Mouse (Mus musculus) hindbrain, embryonic 13.5 days (tissue): ENCODE measurements around the gene Smox. TPM values are rescaled to one million over a fixed set of nuclear protein-coding genes. Genes with fewer than 3 reads are reported as not detected.
"Not testable (repeated sequence)": the region's sequence is repeated elsewhere in the genome, so short reads cannot be mapped to it uniquely, and the experiment has no call there.

Source experiments
- ATAC-seq: fragments of 200-750 bp; cut with Nextera tagmentation; 2 replicates; pipeline ENCODE4 v1.8.0; 2017; ENCODE audit warnings: moderate TSS enrichment; ENCODE audit not compliant: low FRiP score
- H3K27ac ChIP-seq: fragments of 300-500 bp; sonication (generic); 2 replicates; pipeline ENCODE4 v1.5.1; 2015; ENCODE audit warnings: inconsistent platforms, mild to moderate bottlenecking, moderate library complexity
- H3K27me3 ChIP-seq: fragments of 300-500 bp; sonication (generic); 2 replicates; pipeline ENCODE4 v1.6.1; 2015; ENCODE audit warnings: mild to moderate bottlenecking, inconsistent platforms
- H3K36me3 ChIP-seq: fragments of 300-500 bp; sonication (generic); 2 replicates; pipeline ENCODE4 v1.6.1; 2015; ENCODE audit warnings: mild to moderate bottlenecking, inconsistent platforms
- H3K4me1 ChIP-seq: fragments of 300-500 bp; sonication (generic); replicated peaks from 2 replicates; pipeline ENCODE4 v1.6.1; 2015; ENCODE audit warnings: inconsistent platforms
- H3K4me2 ChIP-seq: fragments of 300-500 bp; sonication (generic); 2 replicates; pipeline ENCODE4 v1.6.1; 2015; ENCODE audit warnings: inconsistent platforms, mild to moderate bottlenecking, moderate library complexity
- H3K4me3 ChIP-seq: fragments of 300-500 bp; sonication (generic); 2 replicates; pipeline ENCODE4 v1.5.1; 2015; ENCODE audit warnings: mild to moderate bottlenecking, inconsistent platforms
- H3K9ac ChIP-seq: fragments of 300-500 bp; sonication (generic); 2 replicates; pipeline ENCODE4 v1.6.1; 2015; ENCODE audit warnings: mild to moderate bottlenecking, inconsistent platforms
- H3K9me3 ChIP-seq: fragments of 300-500 bp; sonication (generic); 2 replicates; pipeline ENCODE4 v1.6.1; 2016; ENCODE audit warnings: inconsistent platforms
- WGBS: fragments of 180-500 bp; shearing (Covaris S2); methylation state at CpG from one replicate; pipeline ENCODE4 v1.1.7; 2015; 5-methylcytosine and 5-hydroxymethylcytosine counted together
- polyA plus RNA-seq: library from polyadenylated mRNA; unstranded; fragments of >200 nt; fragmentation: Nextera tagmentation; extraction: Ambion mirVana; gene quantifications from 2 replicates; pipeline ENCODE4 v1.2.1, GENCODE M21; 2015

The Smox gene
- polyA plus RNA-seq, 1 experiment from 2014 or later, result 47.9 TPM

GRCm38 (mm10) chr2:131466732-131467131 lies 24.6 kb upstream of the Smox start:
- H3K36me3 ChIP-seq, result no peaks in the 10 kb centered on the region
- no peaks in the 10 kb centered on the region for H3K27me3 ChIP-seq
- no peak overlapping the region for H3K4me2 ChIP-seq
- 81% methylated on average over 2 of the region's 2 CpGs for WGBS
- H3K9me3 ChIP-seq, result no peaks in the 10 kb centered on the region
- H3K27ac ChIP-seq, result no peak overlapping the region
- H3K4me3 ChIP-seq, result no peak overlapping the region
- ATAC-seq, result no peak
- H3K9ac ChIP-seq, result no peak overlapping the region
- no peaks in the 10 kb centered on the region for H3K4me1 ChIP-seq

DNA sequence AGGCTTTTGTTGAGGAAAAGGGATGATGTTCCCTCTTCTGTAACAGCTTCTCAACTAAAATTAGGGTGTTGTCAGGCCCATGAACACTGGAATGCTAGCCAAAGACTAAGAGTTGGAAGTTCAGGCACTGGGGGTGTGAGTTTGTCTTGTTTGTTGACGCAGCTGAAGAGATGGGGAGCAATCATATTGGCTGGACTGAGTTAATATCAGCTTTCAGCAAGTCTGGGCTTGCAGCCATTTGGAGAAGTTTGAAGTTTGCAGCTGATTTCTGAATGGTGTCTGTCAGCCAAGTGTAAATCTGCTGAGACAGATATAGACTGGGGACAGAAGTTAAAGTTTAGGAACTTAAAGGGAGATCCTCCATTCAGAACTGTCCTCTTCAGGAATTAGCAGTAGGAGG lies 21.4 kb upstream of the Smox start:
- Histone ChIP-seq H3K27ac (no peak overlapping the region), H3K27me3 (no peaks in the 10 kb centered on the region), H3K4me1 (no peaks in the 10 kb centered on the region), H3K4me2 (no peak overlapping the region), H3K4me3 (no peak overlapping the region), H3K36me3 (no peaks in the 10 kb centered on the region), H3K9ac (no peak overlapping the region), H3K9me3 (no peaks in the 10 kb centered on the region)
- WGBS, result 61% methylated on average over 1 of the region's 1 CpGs
- ATAC-seq, result no peak

DNA sequence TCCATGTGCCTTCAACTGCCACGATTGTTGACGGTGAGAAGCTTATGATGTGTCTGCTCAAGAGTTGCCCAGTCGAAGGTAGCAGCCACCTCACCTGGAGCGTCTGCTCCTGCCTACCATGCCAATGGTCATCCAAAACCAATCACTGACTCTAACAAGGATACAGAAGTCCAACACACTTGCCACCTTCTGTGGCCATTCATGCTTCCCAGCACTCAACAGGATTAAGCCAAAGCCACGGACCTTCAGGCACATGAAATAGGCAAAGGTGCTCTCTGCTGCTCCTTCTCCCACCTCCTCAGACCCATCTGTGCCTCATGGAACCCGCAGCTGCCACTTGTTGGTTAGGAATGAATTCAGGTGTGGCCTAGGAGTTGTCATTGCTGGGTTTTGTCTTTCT lies 17.5 kb upstream of the Smox start:
- H3K4me3 ChIP-seq, result no peak overlapping the region
- no peak overlapping the region for H3K4me2 ChIP-seq
- no peak overlapping the region for H3K27ac ChIP-seq
- H3K27me3 ChIP-seq, result no peaks in the 10 kb centered on the region
- WGBS, result 85% methylated on average over 6 of the region's 6 CpGs
- H3K9me3 ChIP-seq, result no peaks in the 10 kb centered on the region
- no peak overlapping the region for H3K9ac ChIP-seq
- H3K36me3 ChIP-seq, result no peaks in the 10 kb centered on the region
- no peak for ATAC-seq
- H3K4me1 ChIP-seq, result no peaks in the 10 kb centered on the region

DNA sequence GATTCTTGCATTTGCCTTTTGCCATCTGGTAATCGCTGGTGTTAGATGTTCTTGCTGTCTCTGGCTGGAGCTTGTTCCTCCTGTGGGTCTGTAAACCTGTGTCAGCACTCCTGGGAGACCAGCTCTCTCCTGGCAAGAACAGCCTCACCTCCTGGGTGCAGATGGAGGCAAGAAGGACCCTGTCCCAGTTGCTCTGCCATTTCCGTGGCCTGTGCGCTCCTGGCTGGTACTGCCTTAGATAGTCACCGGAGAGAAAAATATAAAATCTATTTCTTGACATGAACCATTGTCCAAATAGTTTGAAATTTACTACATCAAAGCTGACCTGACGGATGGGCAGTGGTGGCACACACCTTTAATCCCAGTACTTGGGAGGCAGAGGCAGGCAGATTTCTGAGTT lies 14.2 kb upstream of the Smox start:
- WGBS, result 93% methylated on average over 5 of the region's 5 CpGs
- H3K36me3 ChIP-seq, H3K9me3 ChIP-seq, H3K27me3 ChIP-seq, H3K4me2 ChIP-seq, H3K4me1 ChIP-seq, H3K4me3 ChIP-seq, ATAC-seq, H3K9ac ChIP-seq, H3K27ac ChIP-seq: not testable (repeated sequence)

GRCm38 (mm10) chr2:131477917-131478316 lies 13.4 kb upstream of the Smox start:
- ATAC-seq, result no peak
- H3K4me3 ChIP-seq, result no peak overlapping the region

GRCm38 (mm10) chr2:131478349-131478748 lies 12.9 kb upstream of the Smox start:
- no peak overlapping the region for H3K4me3 ChIP-seq
- no peaks in the 10 kb centered on the region for H3K9me3 ChIP-seq
- ATAC-seq, result no peak
- H3K36me3 ChIP-seq, result no peaks in the 10 kb centered on the region
- 68% methylated on average over 8 of the region's 8 CpGs for WGBS
- H3K9ac ChIP-seq, result no peak overlapping the region
- no peaks in the 10 kb centered on the region for H3K27me3 ChIP-seq
- H3K27ac ChIP-seq, result no peak overlapping the region
- H3K4me2 ChIP-seq, result no peak overlapping the region
- no peaks in the 10 kb centered on the region for H3K4me1 ChIP-seq

More at GRCm38 (mm10) chr2:131477917-131478316, 13.4 kb upstream of the Smox start:
- Histone ChIP-seq H3K4me1 (no peaks in the 10 kb centered on the region), H3K9me3 (no peaks in the 10 kb centered on the region), H3K4me2 (no peak overlapping the region), H3K9ac (no peak overlapping the region), H3K36me3 (no peaks in the 10 kb centered on the region), H3K27ac (no peak overlapping the region), H3K27me3 (no peaks in the 10 kb centered on the region)
- 88% methylated on average over 6 of the region's 6 CpGs for WGBS

DNA sequence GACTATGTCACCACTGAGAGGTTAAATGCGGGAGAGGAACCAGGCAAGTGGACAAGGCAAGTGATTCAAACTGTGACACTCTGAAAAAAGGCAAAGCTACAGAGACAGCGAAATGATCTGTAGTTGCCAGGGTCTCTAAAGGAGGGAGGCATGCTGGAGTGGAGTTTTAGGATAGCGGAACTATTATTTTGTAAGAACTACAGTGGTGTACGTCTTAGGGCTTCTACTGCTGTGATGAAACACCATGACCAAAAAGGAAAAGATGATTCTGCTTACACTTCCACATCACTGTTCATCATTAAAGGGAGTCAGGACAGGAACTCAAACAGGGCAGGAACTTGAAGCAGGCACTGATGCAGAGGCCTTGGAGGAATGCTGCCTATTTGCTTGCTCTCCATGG lies 12.4 kb upstream of the Smox start:
- no peaks in the 10 kb centered on the region for H3K9me3 ChIP-seq
- ATAC-seq, result no peak
- H3K9ac ChIP-seq, result no peak overlapping the region
- no peaks in the 10 kb centered on the region for H3K27me3 ChIP-seq
- H3K4me1 ChIP-seq, result no peaks in the 10 kb centered on the region
- WGBS, result 91% methylated on average over 4 of the region's 4 CpGs
- H3K4me2 ChIP-seq, result no peak overlapping the region
- H3K36me3 ChIP-seq, result no peaks in the 10 kb centered on the region
- H3K27ac ChIP-seq, result no peak overlapping the region
- no peak overlapping the region for H3K4me3 ChIP-seq

- H3K27ac ChIP-seq, result no peak overlapping the region
- no peaks in the 10 kb centered on the region for H3K36me3 ChIP-seq
- H3K4me1 ChIP-seq, result no peaks in the 10 kb centered on the region
- H3K4me3 ChIP-seq, result no peak overlapping the region
- 66% methylated on average over 1 of the region's 1 CpGs for WGBS
- no peaks in the 10 kb centered on the region for H3K9me3 ChIP-seq
- no peak for ATAC-seq
- no peak overlapping the region for H3K4me2 ChIP-seq
- no peak overlapping the region for H3K9ac ChIP-seq
- no peaks in the 10 kb centered on the region for H3K27me3 ChIP-seq
Measured at GRCm38 (mm10) chr2:131481733-131482132, 9.6 kb upstream of the Smox start.

GRCm38 (mm10) chr2:131482478-131482877 lies 8.8 kb upstream of the Smox start:
- H3K4me2 ChIP-seq, result no peak overlapping the region
- no peak for ATAC-seq
- 87% methylated on average over 6 of the region's 6 CpGs for WGBS

DNA sequence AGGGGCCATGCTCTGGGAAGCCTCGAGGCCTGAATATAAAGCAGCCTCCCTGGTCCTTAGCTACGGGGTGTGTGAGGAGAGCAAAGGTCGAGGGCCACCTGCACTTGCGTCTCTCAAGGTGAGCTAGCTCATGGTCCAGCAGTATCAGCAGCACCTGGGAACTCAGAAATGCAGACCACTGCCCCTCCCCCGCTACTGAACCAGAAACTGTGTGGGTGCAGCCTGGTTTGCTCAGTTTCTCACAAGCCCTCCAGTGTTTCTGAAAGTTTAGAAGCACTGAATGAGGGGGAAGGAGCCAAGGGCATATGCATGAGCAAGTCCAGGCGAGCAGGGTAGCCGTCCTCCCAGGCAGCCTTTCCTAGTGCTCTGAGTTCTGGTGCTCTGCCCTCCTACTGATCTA lies 7.7 kb upstream of the Smox start:
- H3K9ac ChIP-seq, result no peak overlapping the region
- no peak overlapping the region for H3K27ac ChIP-seq
- H3K4me1 ChIP-seq, result no peaks in the 10 kb centered on the region
- H3K9me3 ChIP-seq, result no peaks in the 10 kb centered on the region
- no peaks in the 10 kb centered on the region for H3K36me3 ChIP-seq
- H3K4me3 ChIP-seq, result no peak overlapping the region
- no peaks in the 10 kb centered on the region for H3K27me3 ChIP-seq
- WGBS, result 76% methylated on average over 7 of the region's 7 CpGs
- H3K4me2 ChIP-seq, result no peak overlapping the region
- no peak for ATAC-seq

More at GRCm38 (mm10) chr2:131482478-131482877, 8.8 kb upstream of the Smox start:
- Histone ChIP-seq H3K36me3 (no peaks in the 10 kb centered on the region), H3K27ac (no peak overlapping the region), H3K9me3 (no peaks in the 10 kb centered on the region), H3K9ac (no peak overlapping the region), H3K4me1 (no peaks in the 10 kb centered on the region), H3K4me3 (no peak overlapping the region), H3K27me3 (no peaks in the 10 kb centered on the region)

- Histone ChIP-seq H3K9ac (no peak overlapping the region), H3K4me3 (no peak overlapping the region), H3K9me3 (no peaks in the 10 kb centered on the region), H3K4me2 (no peak overlapping the region), H3K27ac (no peak overlapping the region), H3K27me3 (no peaks in the 10 kb centered on the region), H3K4me1 (no peaks in the 10 kb centered on the region), H3K36me3 (no peaks in the 10 kb centered on the region)
- WGBS, result 90% methylated on average over 6 of the region's 6 CpGs
- ATAC-seq, result no peak
Measured at GRCm38 (mm10) chr2:131484182-131484581, 7.1 kb upstream of the Smox start.

GRCm38 (mm10) chr2:131485126-131485525 lies 6.2 kb upstream of the Smox start:
- H3K4me3 ChIP-seq, result no peak overlapping the region
- 89% methylated on average over 15 of the region's 15 CpGs for WGBS
- H3K9ac ChIP-seq, result no peak overlapping the region
- H3K27ac ChIP-seq, result no peak overlapping the region
- no peaks in the 10 kb centered on the region for H3K27me3 ChIP-seq
- no peaks in the 10 kb centered on the region for H3K36me3 ChIP-seq
- no peak for ATAC-seq
- H3K4me2 ChIP-seq, result no peak overlapping the region
- no peaks in the 10 kb centered on the region for H3K9me3 ChIP-seq
- no peaks in the 10 kb centered on the region for H3K4me1 ChIP-seq

- 86% methylated on average over 3 of the region's 3 CpGs for WGBS
- ATAC-seq, result no peak
- H3K36me3 ChIP-seq, result no peaks in the 10 kb centered on the region
- no peaks in the 10 kb centered on the region for H3K4me1 ChIP-seq
- no peaks in the 10 kb centered on the region for H3K9me3 ChIP-seq
- H3K27ac ChIP-seq, result no peak overlapping the region
- H3K4me3 ChIP-seq, result no peak overlapping the region
- H3K9ac ChIP-seq, result no peak overlapping the region
- no peaks in the 10 kb centered on the region for H3K27me3 ChIP-seq
- H3K4me2 ChIP-seq, result no peak overlapping the region
Measured at GRCm38 (mm10) chr2:131486046-131486445, 5.2 kb upstream of the Smox start.

DNA sequence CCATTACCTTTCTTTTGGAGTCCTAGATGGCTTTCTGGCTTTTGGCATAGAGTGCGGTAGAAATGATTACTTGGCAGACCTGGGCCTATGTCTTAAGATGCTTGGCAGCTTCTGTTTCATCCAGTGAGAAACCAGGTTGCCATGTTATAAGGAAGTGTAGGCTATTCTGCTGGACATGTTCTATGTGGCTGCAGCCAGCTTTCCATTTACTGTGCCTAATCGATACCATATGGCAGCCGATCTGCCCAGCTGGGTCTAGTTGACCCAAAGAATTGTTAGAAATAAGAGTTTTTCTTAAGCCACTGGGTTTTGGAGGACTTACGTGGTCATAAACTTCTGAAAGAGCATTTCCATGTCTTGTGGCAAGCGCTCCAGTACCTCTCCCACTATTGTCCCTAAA lies 4.0 kb upstream of the Smox start:
- Histone ChIP-seq H3K27ac (no peak overlapping the region), H3K4me1 (peaks cover 3% of the 10 kb centered on the region; the same call in 1 of the 2 replicates), H3K9ac (no peak overlapping the region), H3K27me3 (no peaks in the 10 kb centered on the region), H3K4me3 (no peak overlapping the region), H3K36me3 (no peaks in the 10 kb centered on the region), H3K4me2 (no peak overlapping the region), H3K9me3 (no peaks in the 10 kb centered on the region)
- ATAC-seq, result no peak
- WGBS, result 90% methylated on average over 5 of the region's 5 CpGs
